Mouse (Mus musculus) common myeloid progenitor, adult 5-6 weeks (primary cell): ENCODE data around the gene Gpatch3. TPM values are rescaled to one million over a fixed set of nuclear protein-coding genes. Genes with fewer than 3 reads are reported as not detected.

Experiments used
- total RNA-seq: library from RNA; stranded (forward); fragments of 200-1000, 187-1606 nt; gene quantifications from 2 replicates; pipeline ENCODE4 v1.2.3, GENCODE M21; 2017

Gpatch3 gene
- total RNA-seq, 1 experiment from 2014 or later = 18.0 TPM

Other genes starting within 250 kb of the Gpatch3 start
- gene Wdtc1, start 221.3 kb upstream of the Gpatch3 start, total RNA-seq = 9.3 and 12.6 TPM in 2 replicates
- gene Slc9a1, start 205.0 kb upstream of the Gpatch3 start, total RNA-seq = 9.0 and 9.7 TPM in 2 replicates
- gene Tent5b, start 94.6 kb upstream of the Gpatch3 start, total RNA-seq = not detected in 2 replicates
- not detected in 2 replicates for gene Trnp1, start 76.2 kb upstream of the Gpatch3 start, total RNA-seq
- not detected in 2 replicates for gene Kdf1, start 55.8 kb upstream of the Gpatch3 start, total RNA-seq
- gene Nudc, start 28.7 kb upstream of the Gpatch3 start, total RNA-seq = 316 and 327 TPM in 2 replicates
- gene Nr0b2, start 21.4 kb upstream of the Gpatch3 start, total RNA-seq = 1.4 TPM in 1 of 2 replicates, not detected in the other
- 18.4 and 19.0 TPM in 2 replicates for gene Gpn2, start 9.6 kb downstream of the Gpatch3 start, total RNA-seq
- 3.6 and 4.9 TPM in 2 replicates for gene Sfn, start 27.4 kb downstream of the Gpatch3 start, total RNA-seq
- gene Zdhhc18, start 75.4 kb downstream of the Gpatch3 start, total RNA-seq = 13.6 and 14.5 TPM in 2 replicates
- 7.7 and 11.4 TPM in 2 replicates for gene Pigv, start 97.9 kb downstream of the Gpatch3 start, total RNA-seq
- gene Arid1a, start 182.0 kb downstream of the Gpatch3 start, total RNA-seq = 41.5 and 67.0 TPM in 2 replicates